Mouse (Mus musculus) embryonic fibroblast, embryonic 13.5 days (primary cell): ENCODE data around the gene Ints11. TPM values are rescaled to one million over a fixed set of nuclear protein-coding genes. Genes with fewer than 3 reads are reported as not detected.

Experiments used
- H3K27ac ChIP-seq: 2 replicates; pipeline ENCODE4 v1.5.1; 2012; ENCODE audit warnings: low read length, control low read depth, inconsistent platforms; ENCODE audit not compliant: insufficient read depth
- H3K4me1 ChIP-seq: 2 replicates; pipeline ENCODE4 v1.6.1; 2011; ENCODE audit warnings: low read length; ENCODE audit not compliant: control insufficient read depth, insufficient read depth
- H3K4me3 ChIP-seq: 2 replicates; pipeline ENCODE4 v1.5.1; 2011; ENCODE audit warnings: mild to moderate bottlenecking, control low read depth, low read length; ENCODE audit not compliant: insufficient read depth
- CTCF ChIP-seq: IDR thresholded peaks from 2 replicates; pipeline ENCODE4 v1.5.1; 2011; ENCODE audit warnings: mild to moderate bottlenecking, control low read depth, low read length, moderate library complexity, borderline replicate concordance; ENCODE audit not compliant: insufficient read depth
- POLR2A ChIP-seq: IDR thresholded peaks from 2 replicates; pipeline ENCODE4 v1.6.1; 2011; ENCODE audit warnings: low read depth, mild to moderate bottlenecking, control low read depth, low read length, moderate library complexity
- polyA plus RNA-seq: library from polyadenylated mRNA; stranded (reverse); fragments of >200 nt; gene quantifications from 2 replicates; pipeline ENCODE4 v1.2.4, GENCODE M21; 2011; ENCODE audit warnings: low read depth; ENCODE audit not compliant: missing spikeins, insufficient read length

Gene Ints11
- polyA plus RNA-seq, 1 experiment, result 33.2 TPM

DNA sequence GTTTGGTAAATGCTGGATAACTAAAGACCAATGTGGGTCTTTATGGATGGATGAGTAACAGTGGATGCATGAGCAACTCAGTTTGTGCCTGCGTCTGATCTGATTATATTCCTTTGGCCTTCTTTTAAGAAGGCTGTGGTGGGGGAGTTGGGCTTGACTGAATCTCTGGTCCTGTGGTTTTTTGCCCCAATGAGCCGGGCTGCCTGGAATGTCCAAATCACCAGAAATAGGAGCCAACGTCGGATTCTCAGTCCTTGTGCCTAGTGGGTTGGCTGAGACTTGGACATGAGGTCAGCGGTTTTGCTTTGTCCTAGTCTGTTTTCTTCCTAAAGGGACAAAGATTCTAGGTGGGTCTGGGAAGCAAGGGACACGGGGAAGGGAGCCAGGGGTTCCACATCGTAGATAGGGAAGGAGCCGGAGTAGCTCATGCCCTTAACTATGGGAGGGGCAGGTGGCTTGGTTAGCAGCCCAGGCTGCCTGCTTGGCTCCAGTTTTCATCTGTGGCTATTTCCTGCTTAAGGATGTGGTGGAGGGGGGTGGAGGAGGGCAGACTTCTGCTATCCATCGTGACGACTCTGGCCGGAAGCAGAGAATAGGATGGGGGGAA lies 31.8 kb upstream of the Ints11 start:
- Histone ChIP-seq H3K4me1 (peaks cover 13% of the 10 kb centered on the region), H3K4me3 (no peak overlapping the region), H3K27ac (peak overlapping the region; percentile 100)
- no peak; the same call in 1 of the 2 replicates for TF ChIP-seq POLR2A
- no peak for TF ChIP-seq CTCF

DNA sequence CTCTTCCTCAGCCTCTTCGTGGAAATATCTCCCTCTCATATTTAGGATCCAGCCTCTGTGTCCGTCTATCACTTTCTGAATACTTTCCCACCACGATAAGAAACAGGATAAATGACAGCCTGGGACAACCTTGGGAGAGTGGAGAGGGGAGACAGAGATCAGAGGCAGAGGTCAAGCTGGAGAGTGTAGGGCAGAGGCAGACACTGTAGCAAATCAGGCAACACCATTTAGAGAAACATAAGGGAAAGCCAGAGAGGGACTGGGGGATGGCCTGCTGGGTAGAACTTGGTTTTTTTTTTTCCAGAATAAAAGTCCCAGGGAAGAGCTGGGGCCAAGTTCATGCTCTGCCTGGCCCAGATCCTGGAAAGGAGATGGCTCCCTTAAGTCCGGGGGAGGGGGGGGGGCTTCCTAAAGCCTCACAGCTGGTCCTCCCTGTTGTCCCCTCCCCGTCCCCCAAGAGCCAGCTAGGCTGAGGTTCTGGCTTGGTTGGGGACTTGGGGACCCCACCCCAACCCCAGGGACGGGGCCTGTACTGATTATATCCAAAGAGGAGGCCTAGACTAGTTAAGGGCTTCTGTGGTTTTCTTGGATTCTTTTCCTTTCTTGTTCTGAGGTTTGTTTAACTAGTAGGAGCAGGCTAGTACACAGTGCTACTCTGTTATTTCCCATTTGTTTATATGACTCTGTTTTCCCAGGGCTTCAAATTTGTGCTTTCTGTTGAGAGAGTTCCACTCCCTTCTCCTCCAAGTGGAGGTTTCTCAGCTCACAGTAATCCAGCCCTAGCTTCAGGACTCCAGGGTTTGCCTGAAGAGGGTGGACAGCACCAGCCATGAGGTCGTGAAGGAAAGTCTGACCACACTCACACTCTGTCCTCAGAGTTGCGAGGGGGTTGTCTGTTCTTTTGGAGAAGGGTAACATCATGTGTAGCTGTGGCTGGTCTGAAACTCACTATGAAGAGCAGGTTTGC lies 30.9 kb upstream of the Ints11 start:
- peak; percentile 46 for TF ChIP-seq POLR2A
- no peak for TF ChIP-seq CTCF
- Histone ChIP-seq H3K4me3 (no peak overlapping the region), H3K27ac (peak overlapping the region; percentile 100), H3K4me1 (peaks cover 10% of the 10 kb centered on the region)

DNA sequence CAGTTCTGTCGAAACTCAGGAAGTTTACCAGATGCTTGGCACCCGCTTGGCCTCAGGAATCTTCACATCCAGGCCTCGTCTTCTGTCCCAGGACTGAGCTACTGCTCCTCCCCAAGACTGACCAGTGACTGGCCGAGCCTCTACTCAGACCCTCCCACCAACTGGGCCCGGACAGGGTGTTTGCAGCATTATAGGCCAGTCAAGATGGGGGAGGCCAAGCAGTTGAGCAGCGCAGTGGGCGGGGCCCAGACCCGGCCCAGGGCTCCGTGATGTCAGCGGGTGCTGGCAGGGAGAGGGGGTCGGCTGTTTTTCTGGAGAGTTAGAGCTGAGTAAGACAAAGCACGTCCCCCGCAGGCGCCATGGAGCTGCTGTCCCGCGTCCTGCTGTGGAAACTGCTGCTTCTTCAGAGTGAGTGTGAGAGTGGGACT lies 29.8 kb upstream of the Ints11 start, which contains the start of gene Mxra8:
Gene Mxra8 (plus strand): TSS at position 198 of the 428 bp plus-strand sequence.
- TF ChIP-seq POLR2A (peak; percentile 94), CTCF (no peak)
- peak within 1 kb of the TSS; percentile 81 for H3K4me3 ChIP-seq
- peaks cover 4% of the 10 kb centered on the region; the same call in 1 of the 2 replicates for H3K4me1 ChIP-seq
- peak within 1 kb of the TSS; percentile 100 for H3K27ac ChIP-seq

DNA sequence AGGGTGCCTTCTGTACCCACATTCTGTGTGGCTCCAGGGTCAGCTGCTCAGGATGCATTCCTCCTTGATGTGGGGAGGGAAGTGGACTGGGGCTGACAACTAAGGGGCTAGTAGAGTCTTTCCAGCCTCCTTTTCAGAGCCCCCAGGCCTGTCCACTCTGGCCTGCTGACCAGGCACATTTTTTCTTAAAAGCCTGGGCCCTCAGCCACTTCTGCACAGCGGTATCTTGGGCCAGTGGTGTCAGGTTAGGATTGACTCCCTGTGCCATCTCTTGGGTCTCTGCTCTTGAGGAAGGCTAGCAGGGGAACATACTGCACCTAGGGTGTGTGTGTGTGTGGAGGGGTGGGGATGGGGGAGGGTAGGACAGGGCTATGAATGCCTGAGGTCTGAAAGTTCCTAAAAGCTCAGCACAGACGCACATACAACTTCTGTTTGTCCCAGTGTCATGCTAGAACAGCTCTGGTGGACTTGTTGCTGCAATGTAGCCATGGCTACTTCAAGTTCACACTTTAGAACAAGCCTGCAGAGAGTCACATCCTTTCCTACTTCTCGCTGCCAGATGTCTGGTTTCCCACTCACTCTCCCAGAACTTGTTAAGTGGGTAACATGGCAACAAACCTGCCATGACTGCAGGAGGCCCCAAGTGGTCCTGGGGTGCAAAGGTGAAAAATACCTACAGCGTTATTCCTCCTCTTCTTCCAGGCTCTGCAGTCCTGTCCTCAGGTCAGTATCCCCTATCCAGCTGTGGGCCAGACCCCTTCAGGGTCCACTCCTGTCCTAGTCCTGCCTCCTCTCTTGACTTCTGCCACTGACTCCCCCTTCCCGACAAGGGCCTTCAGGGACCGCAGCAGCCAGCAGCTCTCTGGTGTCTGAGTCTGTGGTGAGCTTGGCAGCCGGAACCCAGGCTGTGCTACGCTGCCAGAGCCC lies 29.0 kb upstream of the Ints11 start:
- TF ChIP-seq CTCF (no peak), POLR2A (peak; percentile 5; the same call in 1 of the 2 replicates)
- Histone ChIP-seq H3K27ac (peak overlapping the region; percentile 97), H3K4me1 (peaks cover 4% of the 10 kb centered on the region; the same call in 1 of the 2 replicates), H3K4me3 (peak overlapping the region; percentile 81)

DNA sequence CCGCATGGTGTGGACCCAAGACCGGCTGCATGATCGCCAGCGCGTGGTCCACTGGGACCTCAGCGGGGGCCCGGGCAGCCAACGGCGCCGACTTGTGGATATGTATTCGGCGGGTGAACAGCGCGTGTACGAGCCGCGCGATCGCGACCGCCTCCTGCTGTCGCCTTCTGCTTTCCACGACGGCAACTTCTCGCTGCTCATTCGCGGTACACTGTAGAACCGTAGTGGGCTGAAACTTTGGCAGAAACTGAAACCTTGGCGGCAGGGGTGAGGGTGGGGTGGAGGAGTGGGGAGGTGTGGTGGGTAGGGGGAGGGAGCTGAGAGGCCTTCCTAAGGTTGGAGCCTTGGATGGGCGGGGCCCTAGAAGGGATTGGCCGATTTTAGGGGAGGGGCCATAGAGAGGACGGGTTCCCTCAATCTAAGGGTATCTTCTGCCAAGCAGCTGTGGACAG lies 28.3 kb upstream of the Ints11 start:
- peak; percentile 75 for TF ChIP-seq POLR2A
- peak; percentile 61; the same call in 1 of the 2 replicates for TF ChIP-seq CTCF
- H3K4me3 ChIP-seq, result peak overlapping the region; percentile 81
- peak overlapping the region; percentile 97 for H3K27ac ChIP-seq
- peaks cover 4% of the 10 kb centered on the region; the same call in 1 of the 2 replicates for H3K4me1 ChIP-seq

DNA sequence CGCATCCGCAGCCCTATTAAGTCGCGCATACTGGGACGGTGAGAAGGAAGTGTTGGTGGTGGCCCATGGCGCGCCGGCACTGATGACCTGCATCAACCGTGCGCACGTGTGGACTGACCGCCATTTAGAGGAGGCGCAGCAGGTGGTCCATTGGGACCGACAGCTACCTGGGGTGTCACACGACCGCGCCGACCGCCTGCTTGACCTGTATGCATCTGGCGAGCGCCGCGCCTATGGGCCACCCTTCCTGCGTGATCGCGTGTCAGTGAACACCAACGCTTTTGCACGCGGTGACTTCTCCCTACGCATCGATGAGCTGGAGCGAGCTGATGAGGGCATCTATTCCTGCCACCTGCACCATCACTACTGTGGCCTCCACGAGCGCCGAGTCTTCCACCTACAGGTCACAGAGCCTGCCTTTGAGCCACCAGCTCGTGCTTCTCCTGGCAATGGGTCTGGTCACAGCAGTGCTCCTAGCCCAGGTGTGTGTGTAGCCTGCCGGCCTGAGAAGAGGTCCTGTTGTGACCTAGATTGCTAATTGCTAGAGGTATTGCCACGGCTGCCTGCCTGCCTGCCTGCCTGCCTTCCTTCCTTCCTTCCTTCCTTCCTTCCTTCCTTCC lies 27.6 kb upstream of the Ints11 start:
- Histone ChIP-seq H3K4me1 (peaks cover 4% of the 10 kb centered on the region; the same call in 1 of the 2 replicates), H3K4me3 (peak overlapping the region; percentile 16; the same call in 1 of the 2 replicates)

DNA sequence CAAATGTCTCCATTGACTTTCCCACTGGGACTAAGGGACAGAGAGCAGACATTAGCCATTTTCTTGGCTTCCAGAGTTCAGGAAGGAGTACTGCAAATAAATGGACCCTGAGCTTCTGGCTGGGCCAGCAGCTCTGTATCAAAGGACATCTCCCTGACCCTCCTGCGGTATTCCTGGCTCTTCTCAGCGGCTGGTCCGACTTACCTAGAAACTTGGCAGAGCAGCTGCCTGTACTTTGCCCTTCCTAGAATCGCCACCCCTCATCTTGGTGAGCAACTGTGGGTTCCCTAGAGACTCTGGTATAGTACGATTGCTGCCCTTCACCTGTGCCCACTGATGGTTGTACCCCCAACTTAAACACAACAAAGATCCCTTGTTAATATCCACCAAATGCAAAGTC lies 26.1 kb upstream of the Ints11 start:
- Histone ChIP-seq H3K4me1 (peaks cover 4% of the 10 kb centered on the region; the same call in 1 of the 2 replicates), H3K27ac (no peak overlapping the region), H3K4me3 (no peak overlapping the region)
- TF ChIP-seq CTCF, result no peak
- TF ChIP-seq POLR2A, result no peak

More for the DNA sequence above, 27.6 kb upstream of the Ints11 start:
- TF ChIP-seq CTCF (no peak), POLR2A (no peak)
- H3K27ac ChIP-seq, result no peak overlapping the region

DNA sequence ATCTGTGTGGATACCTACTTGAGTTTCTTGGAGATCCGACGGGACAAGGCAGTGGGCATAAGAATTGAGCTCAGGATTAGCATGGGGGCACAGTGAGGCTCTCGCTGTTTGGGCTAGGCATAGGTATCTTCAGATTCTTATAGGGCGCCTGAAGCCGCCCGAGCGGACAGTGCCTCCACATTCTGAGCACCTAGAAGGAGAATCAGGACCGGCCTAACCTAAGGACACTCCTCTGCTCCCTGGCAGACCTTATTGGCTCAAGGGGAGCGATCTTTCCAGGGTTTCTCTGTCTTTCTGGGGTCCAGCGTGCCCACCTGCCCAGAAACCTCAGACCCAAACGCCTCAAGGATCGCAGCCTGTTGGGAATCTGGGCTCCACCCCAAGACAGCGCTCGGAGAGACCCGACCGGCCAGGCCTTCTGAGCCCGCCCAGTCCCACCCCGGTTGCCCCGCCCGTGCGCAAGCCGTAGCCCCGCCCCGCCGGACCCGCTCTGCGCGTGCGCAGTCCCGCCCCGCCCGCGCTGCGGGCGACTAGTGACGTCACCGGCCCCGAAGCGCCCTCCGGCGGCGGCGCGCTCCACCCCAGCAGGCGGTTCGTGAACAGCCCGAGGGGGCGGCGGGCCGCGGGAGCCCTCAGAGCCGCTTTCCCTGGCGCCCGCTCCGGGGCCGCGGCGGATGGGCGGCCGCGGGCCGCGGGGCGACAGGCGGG lies 22.3 kb upstream of the Ints11 start, which contains the start of gene Dvl1:
Gene Dvl1 (plus strand): TSS at position 532 of the 708 bp plus-strand sequence.
- peak within 1 kb of the TSS; percentile 69 for H3K4me3 ChIP-seq

More for the DNA sequence above, 22.3 kb upstream of the Ints11 start, which contains the start of gene Dvl1:
- 0 out of 2 replicates have a peak, but pooled peaks have one; percentile 21 for TF ChIP-seq CTCF
- TF ChIP-seq POLR2A, result peak; percentile 62
- peaks cover 6% of the 10 kb centered on the region; the same call in 1 of the 2 replicates for H3K4me1 ChIP-seq
- peak within 1 kb of the TSS; percentile 70 for H3K27ac ChIP-seq
